Mouse (Mus musculus) heart, embryonic 16.5 days (tissue): ENCODE data around the gene Erich3. TPM values are rescaled to one million over a fixed set of nuclear protein-coding genes. Genes with fewer than 3 reads are reported as not detected.
A peak's percentile ranks its signal among the peaks of the same experiment; 100 is the strongest.
"Not testable (repeated sequence)": the region's sequence is repeated elsewhere in the genome, so short reads cannot be mapped to it uniquely, and the experiment has no call there.

Experiments
- ATAC-seq: fragments of 200-750 bp; cut with Nextera tagmentation; replicated peaks from 2 replicates; pipeline ENCODE4 v1.8.0; 2017; ENCODE audit warnings: moderate number of reproducible peaks; ENCODE audit not compliant: insufficient read depth, low FRiP score; ENCODE audit errors: extremely low read depth
- H3K27ac ChIP-seq: fragments of 300-500 bp; sonication (generic); 2 replicates; pipeline ENCODE4 v1.5.1; 2014; ENCODE audit warnings: mild to moderate bottlenecking, low read length, control low read depth, moderate library complexity
- H3K27me3 ChIP-seq: fragments of 300-500 bp; sonication (generic); 2 replicates; pipeline ENCODE4 v1.6.1; 2014; ENCODE audit warnings: low read length, mixed read lengths; ENCODE audit not compliant: control insufficient read depth, insufficient read depth
- H3K36me3 ChIP-seq: fragments of 300-500 bp; sonication (generic); 2 replicates; pipeline ENCODE4 v1.6.1; 2014; ENCODE audit not compliant: control insufficient read depth, insufficient read depth
- H3K4me1 ChIP-seq: fragments of 300-500 bp; sonication (generic); 2 replicates; pipeline ENCODE4 v1.6.1; 2014; ENCODE audit warnings: low read length, mixed read lengths; ENCODE audit not compliant: control insufficient read depth, insufficient read depth
- H3K4me2 ChIP-seq: fragments of 300-500 bp; sonication (generic); 2 replicates; pipeline ENCODE4 v1.6.1; 2014; ENCODE audit warnings: low read depth, mild to moderate bottlenecking, control low read depth, low read length
- H3K4me3 ChIP-seq: fragments of 300-500 bp; sonication (generic); 2 replicates; pipeline ENCODE4 v1.5.1; 2014; ENCODE audit warnings: mild to moderate bottlenecking, control low read depth, low read length
- H3K9ac ChIP-seq: fragments of 300-500 bp; sonication (generic); 2 replicates; pipeline ENCODE4 v1.6.1; 2014; ENCODE audit warnings: low read length, control low read depth
- H3K9me3 ChIP-seq: fragments of 300-500 bp; sonication (generic); replicated peaks from 2 replicates; pipeline ENCODE4 v1.6.1; 2016; ENCODE audit warnings: low read length; ENCODE audit not compliant: control insufficient read depth
- WGBS: fragments of 180-500 bp; shearing (Covaris S2); extraction: QIAGEN DNeasy Blood & Tissue Kit; methylation state at CpG from one replicate; pipeline ENCODE4 v1.1.7; 2014; 5-methylcytosine and 5-hydroxymethylcytosine counted together
- polyA plus RNA-seq: library from polyadenylated mRNA; unstranded; fragments of >200 nt; fragmentation: Nextera tagmentation; extraction: Ambion mirVana; gene quantifications from 2 replicates; pipeline ENCODE4 v1.2.1, GENCODE M21; 2015

Gene Erich3
- 0.44 and 0.53 TPM in 2 replicates for polyA plus RNA-seq

GRCm38 (mm10) chr3:154663545-154663944, at the start of gene Erich3:
Gene Erich3, plus strand, starts transcription at chr3:154663859.
- H3K36me3 ChIP-seq, result no peaks in the 10 kb centered on the region
- H3K27me3 ChIP-seq, result peaks cover 28% of the 10 kb centered on the region
- H3K4me2 ChIP-seq, result peak within 1 kb of the TSS; percentile 78
- WGBS, result 30% methylated on average over 6 of the region's 7 CpGs
- no peak within 1 kb of the TSS for H3K27ac ChIP-seq
- no peaks in the 10 kb centered on the region for H3K9me3 ChIP-seq
- peak; percentile 44 for ATAC-seq
- H3K4me3 ChIP-seq, result peak within 1 kb of the TSS; percentile 46
- H3K4me1 ChIP-seq, result no peaks in the 10 kb centered on the region
- H3K9ac ChIP-seq, result peak within 1 kb of the TSS; percentile 56; the same call in 1 of the 2 replicates

- Histone ChIP-seq H3K9me3 (no peaks in the 10 kb centered on the region), H3K9ac (no peak overlapping the region), H3K4me1 (no peaks in the 10 kb centered on the region), H3K4me3 (no peak overlapping the region), H3K27me3 (no peaks in the 10 kb centered on the region), H3K4me2 (no peak overlapping the region), H3K27ac (no peak overlapping the region), H3K36me3 (peaks cover 3% of the 10 kb centered on the region)
- WGBS, result 90% methylated on average over 8 of the region's 8 CpGs
- ATAC-seq, result no peak
Measured at GRCm38 (mm10) chr3:154614771-154615170, 48.9 kb upstream of the Erich3 start.

GRCm38 (mm10) chr3:154615304-154615703, 48.4 kb upstream of the Erich3 start:
- 83% methylated on average over 7 of the region's 7 CpGs for WGBS
- H3K27ac ChIP-seq, result no peak overlapping the region

GRCm38 (mm10) chr3:154616106-154616505, 47.6 kb upstream of the Erich3 start:
- Histone ChIP-seq H3K4me2 (no peak overlapping the region), H3K27ac (no peak overlapping the region), H3K4me1 (no peaks in the 10 kb centered on the region), H3K9me3 (no peaks in the 10 kb centered on the region), H3K36me3 (peaks cover 3% of the 10 kb centered on the region), H3K9ac (no peak overlapping the region), H3K27me3 (no peaks in the 10 kb centered on the region), H3K4me3 (no peak overlapping the region)
- WGBS, result 88% methylated on average over 4 of the region's 4 CpGs
- ATAC-seq, result no peak

More at GRCm38 (mm10) chr3:154615304-154615703, 48.4 kb upstream of the Erich3 start:
- Histone ChIP-seq H3K9me3 (no peaks in the 10 kb centered on the region), H3K9ac (no peak overlapping the region), H3K36me3 (peaks cover 3% of the 10 kb centered on the region), H3K4me2 (no peak overlapping the region), H3K4me1 (no peaks in the 10 kb centered on the region), H3K4me3 (no peak overlapping the region), H3K27me3 (no peaks in the 10 kb centered on the region)
- no peak for ATAC-seq

GRCm38 (mm10) chr3:154628284-154628683, 35.4 kb upstream of the Erich3 start:
- H3K4me2 ChIP-seq, result no peak overlapping the region
- no peak overlapping the region for H3K9ac ChIP-seq
- H3K4me3 ChIP-seq, result no peak overlapping the region
- H3K27me3 ChIP-seq, result no peaks in the 10 kb centered on the region
- no peaks in the 10 kb centered on the region for H3K36me3 ChIP-seq
- no peaks in the 10 kb centered on the region for H3K4me1 ChIP-seq
- no peaks in the 10 kb centered on the region for H3K9me3 ChIP-seq
- no peak overlapping the region for H3K27ac ChIP-seq
- no peak for ATAC-seq

GRCm38 (mm10) chr3:154631281-154631680, 32.4 kb upstream of the Erich3 start:
- not testable (repeated sequence) for H3K4me2 ChIP-seq, H3K36me3 ChIP-seq, ATAC-seq, H3K27me3 ChIP-seq, H3K9ac ChIP-seq, H3K9me3 ChIP-seq, H3K4me3 ChIP-seq, H3K4me1 ChIP-seq, H3K27ac ChIP-seq
- 84% methylated on average over 2 of the region's 2 CpGs for WGBS

GRCm38 (mm10) chr3:154633091-154633490, 30.6 kb upstream of the Erich3 start:
- H3K4me2 ChIP-seq, result no peak overlapping the region
- no peak for ATAC-seq
- no peak overlapping the region for H3K4me3 ChIP-seq
- H3K9me3 ChIP-seq, result no peaks in the 10 kb centered on the region
- H3K4me1 ChIP-seq, result no peaks in the 10 kb centered on the region
- 92% methylated on average over 5 of the region's 5 CpGs for WGBS
- no peak overlapping the region for H3K27ac ChIP-seq
- H3K9ac ChIP-seq, result no peak overlapping the region
- H3K27me3 ChIP-seq, result no peaks in the 10 kb centered on the region
- no peaks in the 10 kb centered on the region for H3K36me3 ChIP-seq

GRCm38 (mm10) chr3:154646638-154647442, 16.8 kb upstream of the Erich3 start:
- WGBS, result 47% methylated on average over 29 of the region's 29 CpGs
- Histone ChIP-seq H3K4me1 (no peaks in the 10 kb centered on the region), H3K4me2 (peak overlapping the region; percentile 52), H3K27me3 (peaks cover 5% of the 10 kb centered on the region), H3K4me3 (peak overlapping the region; percentile 18), H3K9ac (no peak overlapping the region; the same call in 1 of the 2 replicates), H3K27ac (no peak overlapping the region), H3K9me3 (no peaks in the 10 kb centered on the region), H3K36me3 (no peaks in the 10 kb centered on the region)
- ATAC-seq, result no peak

GRCm38 (mm10) chr3:154647443-154647780, 16.2 kb upstream of the Erich3 start:
- WGBS, result 41% methylated on average over 7 of the region's 7 CpGs
- Histone ChIP-seq H3K27ac (no peak overlapping the region), H3K36me3 (no peaks in the 10 kb centered on the region), H3K4me2 (peak overlapping the region; percentile 52), H3K9ac (peak overlapping the region; percentile 13; the same call in 1 of the 2 replicates), H3K27me3 (peaks cover 7% of the 10 kb centered on the region), H3K4me3 (peak overlapping the region; percentile 18), H3K4me1 (no peaks in the 10 kb centered on the region), H3K9me3 (no peaks in the 10 kb centered on the region)
- no peak for ATAC-seq
